Mouse (Mus musculus) spleen, adult 18-20 months (tissue): ENCODE results near the gene Cbx6.
A peak's percentile ranks its signal among the peaks of the same experiment; 100 is the strongest.

Experiments
- DNase-seq, 2 experiments: peaks; one replicate each; pipeline ENCODE4 v3.0.0; 2022; ENCODE audit warnings: mixed read lengths in 2 of 2

Gene Cbx6

GRCm38 (mm10) chr15:79834130-79834880 is at the start of gene Cbx6, which contains the start of gene Npcd:
Gene Cbx6 (minus strand): TSS chr15:79834688.
Gene Npcd (minus strand): TSS chr15:79834237.
- DNase-seq: peak; percentile 77 to 84

- DNase-seq: peak; percentile 82 to 96
These were observed 48.9 kb upstream of the Cbx6 start for GRCm38 (mm10) chr15:79883352-79883822.

GRCm38 (mm10) chr15:79882623-79883267 is 48.3 kb upstream of the Cbx6 start:
- no peak for DNase-seq

- no peak for DNase-seq
These were observed 46.0 kb upstream of the Cbx6 start for GRCm38 (mm10) chr15:79880477-79880876.

GRCm38 (mm10) chr15:79879319-79879718 is 44.8 kb upstream of the Cbx6 start:
- DNase-seq: no peak

GRCm38 (mm10) chr15:79878725-79879136 is 44.2 kb upstream of the Cbx6 start:
- no peak for DNase-seq

- no peak for DNase-seq
These were observed 40.9 kb upstream of the Cbx6 start for GRCm38 (mm10) chr15:79875261-79875995.

- DNase-seq: no peak
These were observed 39.5 kb upstream of the Cbx6 start for GRCm38 (mm10) chr15:79873995-79874394.

- DNase-seq: no peak
These were observed 39.1 kb upstream of the Cbx6 start for GRCm38 (mm10) chr15:79873545-79873944.

GRCm38 (mm10) chr15:79867260-79868002 is 32.9 kb upstream of the Cbx6 start:
- DNase-seq: no peak

GRCm38 (mm10) chr15:79859821-79860220 is 25.3 kb upstream of the Cbx6 start:
- DNase-seq: no peak

GRCm38 (mm10) chr15:79858979-79859378 is 24.5 kb upstream of the Cbx6 start:
- DNase-seq: no peak

GRCm38 (mm10) chr15:79850143-79850542 is 15.7 kb upstream of the Cbx6 start:
- DNase-seq: no peak

GRCm38 (mm10) chr15:79847100-79847499 is 12.6 kb upstream of the Cbx6 start:
- DNase-seq: no peak

- DNase-seq: no peak
These were observed 11.5 kb upstream of the Cbx6 start for GRCm38 (mm10) chr15:79845986-79846385.

- no peak for DNase-seq
These were observed 8.5 kb upstream of the Cbx6 start for GRCm38 (mm10) chr15:79842985-79843384.

GRCm38 (mm10) chr15:79840281-79840680 is 5.8 kb upstream of the Cbx6 start:
- DNase-seq: no peak

- DNase-seq: no peak
These were observed 383 bp upstream of the Cbx6 start for GRCm38 (mm10) chr15:79834881-79835260.

GRCm38 (mm10) chr15:79833251-79834050 is 1.0 kb downstream of the Cbx6 start:
- DNase-seq: peak in 1 of 2 experiments; percentile 13

- peak; percentile 26 to 78 for DNase-seq
These were observed 2.2 kb downstream of the Cbx6 start for GRCm38 (mm10) chr15:79832064-79832900.

GRCm38 (mm10) chr15:79830388-79830787 is 4.1 kb downstream of the Cbx6 start:
- peak; percentile 34 to 60 for DNase-seq
